Mouse (Mus musculus) stomach, embryonic 14.5 days (tissue): Measurements from ENCODE around the gene Col4a1. TPM values are rescaled to one million over a fixed set of nuclear protein-coding genes. Genes with fewer than 3 reads are reported as not detected.

Experiments
- ATAC-seq: fragments of 200-750 bp; cut with Nextera tagmentation; 2 replicates; pipeline ENCODE4 v1.8.0; 2017; ENCODE audit warnings: low read depth, moderate TSS enrichment; ENCODE audit not compliant: insufficient number of reproducible peaks, insufficient read depth, low FRiP score
- H3K27ac ChIP-seq: fragments of 300-500 bp; sonication (generic); 2 replicates; pipeline ENCODE4 v1.5.1; 2014; ENCODE audit warnings: mild to moderate bottlenecking, low read length, moderate library complexity, mixed read lengths
- H3K27me3 ChIP-seq: fragments of 300-500 bp; sonication (generic); 2 replicates; pipeline ENCODE4 v1.6.1; 2014; ENCODE audit warnings: low read length, control low read depth, mixed read lengths; ENCODE audit not compliant: control insufficient read depth, insufficient read depth
- H3K36me3 ChIP-seq: fragments of 300-500 bp; sonication (generic); 2 replicates; pipeline ENCODE4 v1.6.1; 2014; ENCODE audit warnings: mild to moderate bottlenecking, control low read depth, low read length, moderate library complexity, mixed read lengths; ENCODE audit not compliant: control insufficient read depth, insufficient read depth
- H3K4me1 ChIP-seq: fragments of 300-500 bp; sonication (generic); 2 replicates; pipeline ENCODE4 v1.6.1; 2014; ENCODE audit warnings: low read length, control low read depth, mixed read lengths; ENCODE audit not compliant: control insufficient read depth, insufficient read depth
- H3K4me2 ChIP-seq: fragments of 300-500 bp; sonication (generic); replicated peaks from 2 replicates; pipeline ENCODE4 v1.6.1; 2014; ENCODE audit warnings: low read depth, low read length, control low read depth
- H3K4me3 ChIP-seq: fragments of 300-500 bp; sonication (generic); 2 replicates; pipeline ENCODE4 v1.5.1; 2014; ENCODE audit warnings: low read depth, low read length, control low read depth
- H3K9ac ChIP-seq: fragments of 300-500 bp; sonication (generic); replicated peaks from 2 replicates; pipeline ENCODE4 v1.6.1; 2014; ENCODE audit warnings: low read depth, mild to moderate bottlenecking, control low read depth, low read length, moderate library complexity, mixed read lengths
- H3K9me3 ChIP-seq: fragments of 300-500 bp; sonication (generic); 2 replicates; pipeline ENCODE4 v1.6.1; 2016; ENCODE audit warnings: low read depth, low read length, control low read depth; ENCODE audit not compliant: control insufficient read depth
- WGBS: fragments of 180-500 bp; shearing (Covaris S2); extraction: QIAGEN DNeasy Blood & Tissue Kit; methylation state at CpG from one replicate; pipeline ENCODE4 v1.1.7; 2014; 5-methylcytosine and 5-hydroxymethylcytosine counted together
- polyA plus RNA-seq: library from polyadenylated mRNA; unstranded; fragments of >200 nt; fragmentation: Nextera tagmentation; extraction: Ambion mirVana; gene quantifications from 2 replicates; pipeline ENCODE4 v1.2.1, GENCODE M21; 2014

Gene Col4a1
- polyA plus RNA-seq, 1 experiment from 2014 or later: 216 TPM

GRCm38 (mm10) chr8:11165592-11165991, 147.0 kb downstream of the Col4a1 start:
- no peak overlapping the region for H3K4me3 ChIP-seq
- no peak overlapping the region for H3K4me2 ChIP-seq
- H3K9me3 ChIP-seq: no peaks in the 10 kb centered on the region
- H3K36me3 ChIP-seq: no peaks in the 10 kb centered on the region
- 0 out of 2 replicates have a peak, but pooled peaks have one; percentile 37 for ATAC-seq
- H3K4me1 ChIP-seq: no peaks in the 10 kb centered on the region
- no peak overlapping the region for H3K27ac ChIP-seq
- no peaks in the 10 kb centered on the region for H3K27me3 ChIP-seq
- 37% methylated on average over 4 of the region's 4 CpGs for WGBS
- H3K9ac ChIP-seq: no peak overlapping the region

GRCm38 (mm10) chr8:11156319-11156692, 156.3 kb downstream of the Col4a1 start:
- Histone ChIP-seq H3K4me1 (no peaks in the 10 kb centered on the region), H3K36me3 (no peaks in the 10 kb centered on the region), H3K9ac (no peak overlapping the region), H3K4me3 (no peak overlapping the region), H3K27ac (no peak overlapping the region), H3K4me2 (no peak overlapping the region), H3K9me3 (no peaks in the 10 kb centered on the region), H3K27me3 (no peaks in the 10 kb centered on the region)
- WGBS: 89% methylated on average over 2 of the region's 2 CpGs
- ATAC-seq: no peak

- Histone ChIP-seq H3K4me1 (no peaks in the 10 kb centered on the region), H3K27ac (no peak overlapping the region), H3K9me3 (no peaks in the 10 kb centered on the region), H3K4me2 (no peak overlapping the region), H3K27me3 (no peaks in the 10 kb centered on the region), H3K36me3 (no peaks in the 10 kb centered on the region), H3K4me3 (no peak overlapping the region), H3K9ac (no peak overlapping the region)
- no peak for ATAC-seq
- WGBS: 74% methylated on average over 9 of the region's 9 CpGs
These were observed 156.9 kb downstream of the Col4a1 start for GRCm38 (mm10) chr8:11155579-11156318.

- no peak for ATAC-seq
- Histone ChIP-seq H3K27ac (no peak overlapping the region), H3K4me2 (no peak overlapping the region), H3K9me3 (no peaks in the 10 kb centered on the region), H3K36me3 (no peaks in the 10 kb centered on the region), H3K4me3 (no peak overlapping the region), H3K9ac (no peak overlapping the region), H3K4me1 (no peaks in the 10 kb centered on the region), H3K27me3 (no peaks in the 10 kb centered on the region)
- WGBS: 87% methylated on average over 3 of the region's 3 CpGs
These were observed 162.4 kb downstream of the Col4a1 start for GRCm38 (mm10) chr8:11150268-11150667.

- Histone ChIP-seq H3K27ac (no peak overlapping the region), H3K9ac (no peak overlapping the region), H3K27me3 (no peaks in the 10 kb centered on the region), H3K9me3 (no peaks in the 10 kb centered on the region), H3K4me1 (no peaks in the 10 kb centered on the region), H3K4me2 (no peak overlapping the region), H3K36me3 (no peaks in the 10 kb centered on the region), H3K4me3 (no peak overlapping the region)
- WGBS: 90% methylated on average over 9 of the region's 9 CpGs
- ATAC-seq: no peak
These were observed 163.3 kb downstream of the Col4a1 start for GRCm38 (mm10) chr8:11149201-11149810.

- WGBS: 78% methylated on average over 8 of the region's 8 CpGs
- Histone ChIP-seq H3K9me3 (no peaks in the 10 kb centered on the region), H3K36me3 (no peaks in the 10 kb centered on the region), H3K27me3 (no peaks in the 10 kb centered on the region), H3K9ac (no peak overlapping the region), H3K4me3 (no peak overlapping the region), H3K4me2 (no peak overlapping the region), H3K27ac (no peak overlapping the region), H3K4me1 (no peaks in the 10 kb centered on the region)
- ATAC-seq: no peak
These were observed 163.8 kb downstream of the Col4a1 start for GRCm38 (mm10) chr8:11148797-11149196.

Other genes with a start within 250 kb of the Col4a1 start
- gene Col4a2, start within 50 bp of the Col4a1 start, polyA plus RNA-seq: 57.1 and 63.8 TPM in 2 replicates
- 4.6 and 6.2 TPM in 2 replicates for gene Rab20, start 165.9 kb upstream of the Col4a1 start, polyA plus RNA-seq
- 123 and 133 TPM in 2 replicates for gene Naxd, start 184.7 kb upstream of the Col4a1 start, polyA plus RNA-seq
- 25.0 and 35.5 TPM in 2 replicates for gene Cars2, start 238.0 kb upstream of the Col4a1 start, polyA plus RNA-seq
- 36.7 and 40.3 TPM in 2 replicates for gene Ing1, start 242.7 kb upstream of the Col4a1 start, polyA plus RNA-seq